Mouse (Mus musculus): ENCODE data around the gene Aldh3b2. TPM values are rescaled to one million over a fixed set of nuclear protein-coding genes. Genes with fewer than 3 reads are reported as not detected.
"Not testable (repeated sequence)": the region's sequence is repeated elsewhere in the genome, so short reads cannot be mapped to it uniquely, and the experiment has no call there.

The Aldh3b2 gene
- total RNA-seq, 2 experiments from 2014 or later, result 0.88 to 1.7 TPM

DNA sequence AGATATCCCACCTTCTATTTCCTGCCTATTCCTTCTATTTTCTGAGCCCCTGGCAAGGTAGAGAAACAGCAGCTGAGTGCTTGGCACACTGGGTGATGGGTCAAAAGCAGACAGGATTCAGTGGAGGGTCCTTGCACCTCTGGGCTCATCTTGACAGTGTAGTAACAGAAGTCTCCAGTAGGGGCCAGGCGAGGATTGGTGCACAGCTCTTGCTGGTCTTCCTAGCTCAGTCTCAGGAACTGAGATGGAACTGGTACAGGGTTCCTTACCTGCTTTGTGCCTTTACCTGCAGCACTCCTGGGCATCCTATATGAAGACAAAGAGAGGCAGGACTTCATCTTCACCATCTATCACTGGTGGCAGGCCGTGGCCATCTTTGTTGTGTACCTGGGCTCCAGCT lies 25.4 kb upstream of the Aldh3b2 start:
- peak in 1 of 2 experiments; percentile 65 for DNase-seq (ENCODE audit: low spot score in 2 of 2)

DNA sequence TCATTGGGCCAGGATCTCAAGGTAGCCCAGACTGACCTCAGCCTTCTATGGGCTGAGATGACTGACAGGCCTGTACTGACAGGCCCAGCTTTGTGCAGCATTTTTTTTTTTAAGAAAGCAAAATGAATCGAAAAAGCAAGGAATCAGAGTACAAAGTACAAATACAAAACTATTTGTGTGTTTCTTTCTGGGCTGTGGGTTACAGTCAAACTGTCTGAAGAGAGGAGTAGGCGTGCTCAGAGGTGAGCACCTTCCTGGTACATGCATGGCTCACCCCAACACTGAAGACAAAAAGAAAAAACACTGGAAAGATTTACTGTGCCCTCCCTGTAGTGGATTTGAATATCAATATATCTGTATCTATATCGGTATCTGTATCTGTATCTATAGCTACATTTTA lies 24.3 kb upstream of the Aldh3b2 start:
- DNase-seq (ENCODE audit: low spot score in 2 of 2), result no peak

DNA sequence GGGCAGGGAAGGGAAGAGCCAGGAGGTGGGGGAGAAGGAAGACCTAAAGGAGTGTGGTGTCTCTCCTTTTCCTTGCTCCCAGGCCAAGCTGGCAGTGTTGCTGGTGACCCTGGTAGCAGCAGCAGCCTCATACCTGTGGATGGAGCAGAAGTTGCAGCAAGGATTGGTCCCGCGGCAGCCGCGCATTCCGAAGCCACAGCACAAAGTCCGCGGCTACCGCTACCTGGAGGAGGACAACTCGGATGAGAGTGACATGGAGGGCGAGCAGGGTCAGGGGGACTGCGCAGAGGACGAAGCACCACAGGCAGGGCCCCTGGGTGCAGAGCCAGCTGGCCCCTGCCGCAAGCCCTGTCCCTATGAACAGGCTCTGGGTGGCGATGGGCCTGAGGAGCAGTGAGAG lies 23.6 kb upstream of the Aldh3b2 start:
- DNase-seq (ENCODE audit: low spot score in 2 of 2), result no peak

DNA sequence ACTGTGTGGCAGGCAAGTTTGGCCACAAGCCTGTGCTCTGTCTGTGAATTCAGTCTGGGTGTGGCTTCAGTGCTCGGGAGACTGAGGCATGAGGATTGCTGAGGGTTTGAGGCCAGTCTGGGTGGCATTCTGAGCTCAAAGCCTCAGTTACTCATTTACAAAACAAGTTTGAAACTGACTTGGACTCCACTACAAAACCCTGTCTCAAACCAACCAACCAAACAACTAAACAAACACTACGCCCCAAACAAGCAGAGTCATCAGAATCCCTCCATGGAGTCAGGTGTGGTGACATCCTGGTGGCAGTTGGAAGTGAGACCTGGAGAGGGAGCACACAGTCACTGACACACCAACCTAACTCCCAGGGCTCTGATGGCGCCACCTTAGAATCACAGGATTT lies 21.8 kb upstream of the Aldh3b2 start:
- DNase-seq (ENCODE audit: low spot score in 2 of 2), result no peak

DNA sequence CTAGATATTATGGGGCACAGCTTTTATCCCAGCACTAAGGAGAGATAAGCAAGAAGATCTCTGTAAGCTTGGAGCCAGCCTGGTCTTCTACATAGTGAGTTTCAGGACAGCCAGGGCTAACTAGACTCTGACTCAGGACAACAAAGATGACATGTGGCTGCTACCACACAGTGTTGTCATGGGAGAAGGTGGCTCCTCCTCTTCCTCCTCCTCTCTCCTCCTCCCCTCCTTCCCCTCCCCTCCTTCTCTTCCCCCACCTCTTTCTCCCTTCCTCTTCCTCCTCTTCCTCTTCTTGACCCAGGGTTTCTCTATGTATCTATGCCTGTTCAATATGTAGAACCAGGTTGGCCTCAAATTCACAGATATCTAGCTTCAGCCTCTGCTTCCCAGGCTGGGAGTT lies 20.7 kb upstream of the Aldh3b2 start:
- no peak for DNase-seq (ENCODE audit: low spot score in 2 of 2)

DNA sequence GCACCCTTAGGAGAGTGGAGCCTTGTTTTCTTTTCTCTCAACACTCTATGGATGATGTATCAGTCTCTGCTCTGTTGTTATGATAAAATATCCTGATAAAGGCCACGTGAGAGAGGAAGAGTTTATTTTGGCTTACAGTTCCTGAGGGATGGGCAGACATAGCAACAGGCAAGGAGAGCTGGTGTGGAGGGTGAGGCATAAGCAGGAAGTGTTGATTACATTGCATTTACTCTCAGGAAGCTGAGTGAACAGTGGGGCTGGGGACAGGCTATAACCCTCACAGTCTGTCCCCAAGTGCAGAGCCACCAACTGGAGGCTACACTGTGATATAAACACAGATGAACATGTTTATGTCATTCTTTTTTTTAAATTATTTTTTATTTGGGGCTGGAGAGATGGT lies 20.0 kb upstream of the Aldh3b2 start:
- DNase-seq (ENCODE audit: low spot score in 2 of 2), result no peak

DNA sequence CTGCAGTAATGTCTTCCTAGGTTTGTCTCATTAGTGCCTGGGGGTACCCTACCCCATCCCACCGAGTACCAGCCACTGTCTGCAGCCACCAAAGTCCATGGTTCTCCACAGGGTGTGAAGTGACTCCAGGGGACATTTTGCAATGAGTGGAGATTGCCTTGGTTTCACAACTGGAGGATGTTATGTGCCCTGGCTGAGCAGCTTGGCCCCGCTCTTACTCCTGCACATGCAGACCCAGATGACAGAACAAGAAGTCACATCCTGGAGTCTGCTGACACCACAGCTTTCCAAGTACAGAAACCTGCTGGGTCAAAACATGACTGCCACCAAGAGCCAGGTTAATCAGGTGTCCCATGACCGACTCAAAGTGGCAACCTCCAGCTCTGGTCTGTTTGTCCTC lies 17.1 kb upstream of the Aldh3b2 start:
- no peak for DNase-seq (ENCODE audit: low spot score in 2 of 2)

DNA sequence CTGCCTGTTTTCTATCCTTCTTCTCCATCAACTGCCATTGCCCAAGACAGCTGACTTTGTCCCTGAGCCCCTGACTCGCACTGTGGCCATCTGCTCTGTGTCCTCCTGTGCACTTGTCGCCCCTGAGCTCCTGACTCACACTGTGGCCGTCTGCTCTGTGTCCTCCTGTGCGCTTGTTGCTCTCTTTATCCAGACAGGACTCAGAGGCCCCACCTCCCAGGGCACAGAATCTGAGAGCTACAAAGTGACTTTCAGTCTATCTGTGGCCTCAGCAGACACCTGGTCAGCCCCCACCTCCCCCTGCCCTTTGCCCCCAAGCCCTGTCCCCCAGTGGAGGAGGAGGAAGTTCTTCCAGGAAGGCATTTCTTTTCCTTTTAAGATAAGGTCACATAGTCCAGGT lies 16.3 kb upstream of the Aldh3b2 start:
- no peak for DNase-seq (ENCODE audit: low spot score in 2 of 2)

DNA sequence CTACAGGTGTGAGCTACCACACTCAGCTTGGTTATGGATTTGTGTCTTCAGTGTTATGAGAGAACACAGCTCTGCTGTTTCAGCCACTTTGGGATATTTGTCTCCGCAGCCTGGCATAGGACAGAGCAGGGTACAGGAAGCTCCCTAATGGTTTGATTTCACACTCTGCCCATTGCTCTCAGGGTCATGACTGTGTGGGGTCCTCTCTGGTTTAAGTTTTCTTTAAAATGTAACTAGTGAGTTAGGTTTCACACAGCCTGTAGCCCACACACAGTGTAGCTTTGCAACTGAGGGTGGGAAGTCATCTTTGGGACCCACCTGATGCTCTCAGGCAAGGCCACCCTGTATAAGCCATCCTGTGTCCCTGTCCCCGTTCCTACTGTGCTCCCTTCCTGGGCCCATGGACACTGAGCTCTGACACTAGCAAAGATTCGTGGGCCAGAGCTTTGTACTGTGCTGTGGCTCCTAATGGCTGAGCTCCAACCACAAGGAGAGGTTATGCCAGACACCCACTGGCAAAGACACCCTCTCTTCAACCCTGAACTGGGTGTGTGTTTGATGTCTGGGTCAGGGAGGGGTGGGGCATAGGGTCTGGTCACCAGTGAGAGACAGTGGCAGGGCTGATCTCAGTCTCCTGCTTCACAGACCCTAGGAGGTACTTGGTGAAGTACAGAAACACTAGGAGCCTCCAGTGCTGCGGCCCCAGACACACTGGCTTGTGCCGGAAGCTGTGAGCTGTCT lies 14.7 kb upstream of the Aldh3b2 start:
- not testable (repeated sequence) for DNase-seq (ENCODE audit: low spot score in 2 of 2)

DNA sequence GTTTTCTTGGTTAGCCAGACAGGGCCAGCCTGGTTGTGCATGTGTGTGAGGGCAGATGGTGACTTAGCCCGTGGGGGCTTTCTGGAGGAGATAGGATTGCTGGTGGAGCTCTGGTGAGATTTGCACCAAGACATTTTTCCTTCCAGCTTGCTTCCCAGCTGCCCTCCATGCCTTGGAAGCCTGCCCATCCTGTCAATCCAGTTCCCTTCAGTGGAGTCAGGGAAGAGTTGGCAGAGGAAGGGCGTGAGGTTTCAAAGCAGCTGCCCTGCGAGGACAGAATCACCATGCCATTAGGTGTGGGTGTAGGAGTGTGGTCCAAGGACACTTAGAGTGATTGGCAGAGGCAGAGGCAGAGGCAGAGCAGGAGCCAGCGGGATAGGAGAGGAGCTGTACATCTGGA lies 13.7 kb upstream of the Aldh3b2 start, which contains the start of gene Aldh3b3:
TSS of gene Aldh3b3 (plus strand) at position 176 of the 400 bp plus-strand sequence.
- no peak for DNase-seq (ENCODE audit: low spot score in 2 of 2)

DNA sequence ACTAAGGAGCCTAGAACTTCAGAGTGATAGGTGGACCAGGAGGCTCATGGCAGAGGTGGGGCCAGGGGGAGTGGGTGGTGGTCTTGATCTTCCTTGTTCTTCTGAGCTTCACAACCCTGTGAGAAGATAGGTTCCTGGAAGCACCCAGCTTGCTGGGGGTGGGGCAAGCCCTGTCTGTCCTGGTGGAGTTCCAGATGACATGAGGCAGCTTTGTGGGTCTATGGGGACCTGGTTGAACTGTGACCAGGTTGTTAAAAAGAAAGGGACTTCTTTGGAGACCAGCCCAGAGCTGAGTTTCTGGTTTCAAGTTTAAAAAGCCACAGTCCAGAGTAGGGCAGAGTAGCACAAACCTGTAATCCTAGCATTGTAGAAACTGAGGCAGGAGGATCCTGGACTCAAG lies 13.1 kb upstream of the Aldh3b2 start:
- no peak for DNase-seq (ENCODE audit: low spot score in 2 of 2)

DNA sequence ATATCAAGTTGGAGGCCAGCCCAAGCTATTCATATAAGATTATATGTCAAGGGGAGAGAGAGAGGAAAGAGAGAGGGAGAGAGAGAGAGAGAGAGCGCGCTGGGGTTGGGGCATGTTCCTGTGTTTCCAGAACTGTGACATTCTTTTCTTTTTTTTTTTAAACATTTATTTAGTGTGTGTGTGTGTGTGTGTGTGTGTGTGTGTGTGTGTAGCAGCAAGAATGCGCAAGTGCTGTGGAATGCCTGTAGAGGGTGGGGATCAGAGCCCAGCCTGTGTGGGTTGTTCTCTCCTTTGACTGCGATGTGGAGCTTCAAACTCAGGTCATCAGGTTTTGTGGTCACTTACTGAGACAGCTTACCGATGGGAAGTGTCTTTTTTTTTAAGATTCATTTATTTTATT lies 11.9 kb upstream of the Aldh3b2 start:
- DNase-seq (ENCODE audit: low spot score in 2 of 2), result no peak

DNA sequence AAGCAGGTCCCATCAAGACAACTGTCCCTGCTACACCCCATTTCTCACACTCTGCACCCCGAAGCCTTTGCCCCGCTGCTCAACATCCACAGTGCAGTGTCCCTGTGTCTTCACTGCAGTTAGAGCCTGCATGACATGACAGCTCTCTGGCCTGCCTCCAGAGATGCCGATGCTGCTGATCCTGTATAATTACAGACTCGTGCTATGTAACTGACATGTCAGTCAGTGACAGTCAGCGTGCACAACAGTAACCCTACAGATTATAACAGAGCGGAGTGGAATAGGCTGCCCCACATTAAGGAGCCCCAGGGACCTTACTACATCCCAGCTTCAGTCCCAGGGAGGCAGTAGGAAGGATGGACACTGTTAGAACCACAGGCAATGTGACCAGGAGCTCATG lies 10.3 kb upstream of the Aldh3b2 start:
- not testable (repeated sequence) for DNase-seq (ENCODE audit: low spot score in 2 of 2)

DNA sequence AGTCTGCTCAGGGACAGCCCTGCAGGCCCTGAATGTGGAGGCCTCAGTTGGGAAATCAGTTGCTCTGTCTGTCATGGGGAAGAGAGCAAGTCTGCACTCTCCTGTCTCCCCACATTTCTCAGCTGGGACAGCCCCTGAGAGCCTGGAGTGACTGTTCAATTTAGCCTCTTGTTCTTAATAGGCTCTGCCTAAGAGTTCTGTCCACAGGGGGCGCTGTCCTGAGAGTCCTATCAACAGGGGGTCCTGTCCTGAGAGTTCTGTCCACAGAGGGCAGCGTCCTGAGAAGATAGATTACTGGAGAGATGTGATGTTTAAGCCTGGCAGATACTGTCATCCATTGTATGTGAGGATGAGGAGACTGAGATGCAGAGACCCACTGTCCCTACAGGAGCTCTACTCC lies 9.7 kb upstream of the Aldh3b2 start:
- DNase-seq (ENCODE audit: low spot score in 2 of 2), result no peak

DNA sequence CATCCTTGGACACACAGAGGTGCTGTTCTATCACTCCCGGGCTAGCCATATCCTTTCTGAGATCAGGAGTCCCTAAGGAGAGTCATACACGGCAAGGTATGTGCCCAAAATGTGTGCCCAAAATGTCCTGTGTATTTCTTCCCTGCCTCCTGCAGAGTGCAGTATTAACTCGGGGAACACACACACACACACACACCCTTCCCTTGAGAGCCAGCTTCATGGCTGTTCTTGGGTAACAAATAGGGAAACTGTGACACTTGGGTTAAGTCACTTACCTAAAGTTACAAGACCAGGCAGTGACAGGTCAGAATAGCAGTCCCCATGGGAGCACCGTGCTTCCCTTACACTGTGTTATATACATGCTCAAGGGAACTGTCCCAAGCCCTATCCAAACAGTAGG lies 8.1 kb upstream of the Aldh3b2 start:
- no peak for DNase-seq (ENCODE audit: low spot score in 2 of 2)

DNA sequence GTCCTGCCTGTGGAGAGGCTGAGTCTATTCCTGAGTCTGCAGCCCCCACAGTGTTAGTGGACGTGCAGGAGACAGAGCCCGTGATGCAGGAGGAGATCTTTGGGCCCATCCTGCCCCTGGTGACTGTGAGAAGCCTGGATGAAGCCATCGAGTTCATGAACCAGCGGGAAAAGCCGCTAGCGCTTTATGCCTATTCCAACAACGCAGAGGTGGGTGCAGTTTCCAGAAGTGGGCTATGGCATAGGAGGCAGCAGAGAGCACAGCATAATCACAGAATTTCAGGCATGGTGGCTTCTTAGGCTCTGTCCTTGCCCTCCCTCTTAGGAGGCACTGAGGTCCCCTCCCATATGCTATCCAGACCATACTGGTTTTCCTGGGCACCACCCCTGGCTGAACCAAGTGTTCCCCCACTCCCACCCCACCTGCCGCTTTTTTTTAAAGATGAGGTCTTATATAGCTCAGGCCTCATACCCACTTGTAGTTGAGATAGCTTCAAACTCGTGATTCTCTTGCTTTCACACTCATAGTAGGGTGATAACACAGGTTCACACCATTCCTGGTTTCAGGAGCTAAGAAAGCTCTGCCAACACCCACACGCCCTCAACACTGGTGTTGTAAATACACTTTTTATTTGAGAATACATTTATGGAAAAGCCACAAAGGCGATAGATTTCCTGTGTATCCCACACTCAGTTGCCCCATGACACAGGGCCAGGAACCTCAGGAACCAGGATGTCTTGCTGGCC lies 5.6 kb upstream of the Aldh3b2 start:
- no peak for DNase-seq (ENCODE audit: low spot score in 2 of 2)

DNA sequence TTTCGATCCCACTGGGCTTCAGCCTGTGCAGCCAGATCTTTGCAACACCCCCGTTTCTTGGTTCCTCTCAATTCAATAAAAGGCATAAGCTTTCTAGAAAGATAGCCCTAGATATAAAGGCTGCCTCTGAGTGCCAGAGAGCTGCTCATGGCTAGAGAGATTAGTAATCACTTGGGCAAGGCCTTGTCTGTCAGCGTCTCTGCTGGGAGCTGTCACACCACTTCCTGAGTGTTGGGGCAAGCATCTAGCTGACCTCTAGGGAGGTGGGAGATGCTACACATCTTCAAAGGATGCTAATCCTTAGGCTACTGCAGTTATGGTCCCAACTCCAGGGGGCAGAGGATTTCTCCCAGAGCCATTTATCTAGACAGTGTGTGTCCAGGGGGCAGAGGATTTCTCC lies 4.9 kb upstream of the Aldh3b2 start:
- no peak for DNase-seq (ENCODE audit: low spot score in 2 of 2)

DNA sequence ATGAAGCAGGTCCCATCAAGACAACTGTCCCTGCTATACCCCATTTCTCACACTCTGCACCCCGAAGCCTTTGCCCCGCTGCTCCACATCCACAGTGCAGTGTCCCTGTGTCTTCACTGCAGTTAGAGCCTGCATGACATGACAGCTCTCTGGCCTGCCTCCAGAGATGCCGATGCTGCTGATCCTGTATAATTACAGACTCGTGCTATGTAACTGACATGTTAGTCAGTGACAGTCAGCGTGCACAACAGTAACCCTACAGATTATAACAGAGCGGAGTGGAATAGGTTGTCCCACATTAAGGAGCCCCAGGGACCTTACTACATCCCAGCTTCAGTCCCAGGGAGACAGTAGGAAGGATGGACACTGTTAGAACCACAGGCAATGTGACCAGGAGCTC lies 2.5 kb downstream of the Aldh3b2 start:
- DNase-seq (ENCODE audit: low spot score in 2 of 2), result not testable (repeated sequence)

DNA sequence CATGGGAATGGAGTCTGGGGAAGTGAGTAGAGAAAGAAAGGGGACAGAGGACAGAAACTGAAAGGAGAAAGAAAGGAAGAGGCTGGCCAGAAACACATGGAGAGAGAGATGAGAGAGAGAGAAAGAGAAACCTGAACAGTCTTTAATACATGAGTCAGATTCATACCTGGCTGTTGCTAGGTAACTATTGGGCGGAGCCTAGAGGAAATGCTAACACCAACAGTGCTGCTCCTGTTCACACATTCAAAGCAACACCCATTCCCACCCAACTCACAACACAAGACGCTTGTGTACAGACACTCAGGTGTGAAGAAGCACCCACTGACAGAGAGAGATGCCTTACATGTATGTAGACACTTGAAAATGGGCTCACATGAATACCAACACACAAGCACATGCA lies 3.7 kb downstream of the Aldh3b2 start:
- DNase-seq (ENCODE audit: low spot score in 2 of 2), result no peak

DNA sequence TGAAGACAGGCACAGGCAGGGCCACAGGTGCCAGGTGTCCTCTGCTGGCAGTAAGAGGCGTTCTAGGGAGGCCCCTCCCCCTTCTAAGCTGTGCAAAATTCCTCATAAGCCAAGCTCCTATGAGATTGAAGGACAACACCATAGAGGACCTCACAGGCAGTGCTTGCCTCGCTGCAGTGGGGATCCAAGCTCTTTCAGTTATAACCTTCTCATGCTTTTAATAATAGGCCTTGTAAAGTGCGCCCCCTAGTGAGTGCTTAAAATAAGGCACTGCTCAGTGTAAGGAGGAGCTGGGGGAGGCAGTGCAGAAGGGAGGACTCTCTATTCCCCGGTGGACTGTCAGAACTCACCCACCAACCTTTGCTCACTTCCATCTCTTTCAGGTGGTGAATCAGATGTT lies 8.2 kb downstream of the Aldh3b2 start:
- peak; percentile 57 to 79 for DNase-seq (ENCODE audit: low spot score in 2 of 2)

DNA sequence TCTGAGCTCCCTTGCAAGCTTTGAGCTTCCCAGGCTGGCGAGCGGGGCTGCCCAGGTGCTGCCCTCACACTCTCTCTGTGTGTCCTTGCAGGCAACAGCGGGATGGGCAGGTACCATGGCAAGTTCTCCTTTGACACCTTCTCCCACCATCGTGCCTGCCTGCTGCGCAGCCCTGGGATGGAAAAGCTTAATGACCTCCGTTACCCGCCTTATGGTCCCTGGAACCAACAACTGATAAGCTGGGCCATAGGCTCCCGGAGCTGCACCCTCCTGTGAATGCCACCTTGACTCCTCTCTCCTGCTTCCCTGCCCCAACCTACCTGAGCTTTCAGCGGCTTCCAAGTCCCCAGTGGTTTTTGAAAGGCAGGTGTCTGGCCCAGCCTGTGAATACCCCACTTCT lies 8.8 kb downstream of the Aldh3b2 start:
- DNase-seq (ENCODE audit: low spot score in 2 of 2), result no peak

DNA sequence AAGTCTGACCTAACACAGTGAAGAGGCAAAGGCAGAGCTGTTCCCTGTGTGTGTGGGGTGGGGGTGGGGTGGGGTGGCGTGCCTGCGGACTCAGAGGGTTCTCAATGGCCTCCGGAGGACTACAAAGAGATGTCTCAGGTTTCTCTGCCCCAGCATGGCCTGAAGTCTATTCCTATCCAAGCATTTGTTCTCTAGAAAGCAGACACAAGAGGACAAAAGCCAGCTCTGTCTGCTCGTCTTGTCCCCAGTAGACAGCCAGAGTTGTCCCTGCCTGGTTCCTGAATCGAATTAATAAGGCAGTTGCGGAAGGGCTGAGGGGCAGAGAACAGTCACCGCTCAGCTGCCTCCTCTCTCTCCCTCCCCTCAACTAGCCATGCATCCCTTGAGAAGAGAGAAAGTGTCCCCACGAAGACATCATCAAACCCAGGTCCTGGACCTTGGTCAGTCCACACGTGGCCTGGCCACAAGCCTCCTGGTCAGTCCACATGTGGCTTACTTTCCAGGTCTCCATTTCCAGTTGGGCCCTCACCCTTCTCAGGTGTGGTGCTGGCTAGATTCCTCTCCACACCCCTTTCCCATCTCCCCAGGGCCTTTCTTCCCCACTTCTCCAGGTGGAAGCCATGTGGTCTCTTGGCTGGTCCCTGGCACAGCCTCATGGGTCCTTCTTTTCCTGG lies 11.5 kb downstream of the Aldh3b2 start:
- no peak for DNase-seq (ENCODE audit: low spot score in 2 of 2)
